Mouse (Mus musculus): ENCODE data around the gene Irs2.

The Irs2 gene

DNA sequence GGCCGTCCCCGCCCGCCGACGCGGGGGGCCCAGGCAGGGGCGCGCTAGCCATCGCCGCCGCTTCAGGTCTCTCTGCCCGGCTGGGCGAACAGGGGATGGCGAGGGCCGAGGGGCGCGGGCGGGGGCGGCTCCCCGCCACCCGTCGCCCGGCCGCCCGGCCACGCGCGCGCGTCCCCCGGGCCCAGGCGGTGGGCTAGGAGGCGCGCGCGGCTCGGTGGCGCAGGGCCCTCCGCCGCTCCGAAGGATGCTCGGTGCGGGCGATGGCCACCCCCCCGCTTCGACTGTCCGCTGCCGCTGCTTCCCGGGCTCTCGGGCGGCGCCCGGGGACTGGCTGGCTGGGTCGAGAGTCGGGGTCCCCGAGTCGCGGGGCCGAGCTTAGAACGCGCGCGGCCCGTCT is at the start of gene Irs2:
Irs2 (minus strand) TSS at position 80 of the 397 bp plus-strand sequence.
- DNase-seq = no peak

DNA sequence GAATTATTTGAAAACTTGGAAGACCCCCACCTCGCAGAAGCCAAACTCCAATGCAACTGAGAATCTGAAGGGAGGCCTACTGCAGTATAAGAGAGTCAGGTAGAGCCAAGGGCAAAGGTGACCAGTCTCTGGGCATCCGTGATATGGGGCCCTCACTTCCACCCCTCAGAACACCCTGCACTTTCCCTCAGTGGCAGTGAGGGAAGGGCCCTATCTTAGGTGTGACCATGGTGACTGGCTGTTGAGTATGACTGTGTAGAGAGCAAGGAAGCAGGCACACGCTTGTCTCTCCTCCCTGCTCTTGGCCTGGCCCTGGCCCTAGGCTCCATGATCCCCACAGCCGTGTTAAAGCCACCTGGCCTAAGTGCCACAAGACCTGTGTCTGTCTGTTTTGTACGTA is 48.4 kb upstream of the Irs2 start:
- DNase-seq = no peak

DNA sequence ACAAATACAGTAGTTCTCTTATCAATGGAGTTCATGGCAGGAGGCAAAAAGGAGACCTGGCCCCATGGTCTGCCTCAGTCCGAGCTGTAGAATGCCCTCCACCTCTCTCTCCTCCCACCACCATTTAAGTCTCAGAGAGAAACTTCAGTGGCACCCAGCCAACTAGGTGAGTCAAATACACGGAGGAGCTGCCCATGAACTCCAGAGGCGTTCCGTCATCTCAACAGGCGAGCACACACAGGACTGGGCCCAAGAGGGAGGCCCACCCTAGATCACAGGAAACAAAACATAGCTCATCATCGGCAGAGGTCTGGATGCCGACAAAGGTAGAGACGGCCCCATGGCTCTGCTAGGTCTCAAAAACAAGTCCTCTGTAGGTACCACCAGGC is 47.9 kb upstream of the Irs2 start:
- no peak for DNase-seq

DNA sequence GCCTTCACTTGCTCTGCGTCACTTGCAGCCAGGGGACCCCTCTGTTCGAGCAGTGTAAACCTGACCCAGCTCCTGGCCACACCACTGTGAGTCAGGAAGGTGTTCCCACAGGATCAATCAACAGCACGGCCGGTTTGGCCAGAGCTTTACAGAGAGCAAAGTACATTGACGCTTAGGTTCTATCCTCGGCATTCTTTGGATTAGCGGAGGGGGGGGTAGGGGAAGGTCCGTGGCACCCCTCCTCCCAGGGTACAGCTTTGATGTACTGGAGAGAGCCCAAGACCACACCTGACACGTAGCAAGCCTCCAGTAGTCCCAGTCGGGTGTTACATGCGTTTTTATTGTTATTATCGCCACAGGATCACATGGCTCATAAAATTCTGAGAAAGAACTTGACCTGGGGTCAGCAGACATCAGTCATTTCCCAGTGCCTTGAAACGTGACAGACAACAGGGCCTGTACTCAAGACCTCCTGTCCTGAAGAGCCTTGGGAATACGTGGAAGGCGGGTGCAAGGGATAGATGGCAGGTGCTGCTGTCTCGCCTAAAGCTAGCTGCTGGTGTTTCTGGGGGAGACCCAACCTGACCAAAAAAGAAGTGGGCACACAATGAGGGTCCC is 47.4 kb upstream of the Irs2 start:
- DNase-seq = no peak

DNA sequence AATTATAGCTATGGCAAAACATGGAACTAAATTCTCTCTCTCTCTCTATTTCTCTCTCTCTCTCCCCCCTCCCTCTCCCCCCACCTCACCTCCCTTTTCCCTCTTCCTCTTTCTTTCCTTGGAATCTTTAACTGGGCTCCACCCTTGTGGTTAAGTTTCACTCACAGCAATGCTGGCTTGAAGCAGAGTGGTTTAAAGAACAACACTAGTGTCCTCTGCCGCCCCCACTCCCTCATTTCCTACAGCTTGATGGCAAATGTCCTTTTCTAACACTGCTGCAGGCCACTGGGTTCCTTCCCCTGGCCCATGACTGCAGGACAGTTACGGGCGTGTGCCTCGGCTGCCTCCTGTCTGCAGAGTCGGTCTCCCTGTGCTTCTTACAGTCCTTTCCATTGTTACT is 41.6 kb upstream of the Irs2 start:
- no peak for DNase-seq

DNA sequence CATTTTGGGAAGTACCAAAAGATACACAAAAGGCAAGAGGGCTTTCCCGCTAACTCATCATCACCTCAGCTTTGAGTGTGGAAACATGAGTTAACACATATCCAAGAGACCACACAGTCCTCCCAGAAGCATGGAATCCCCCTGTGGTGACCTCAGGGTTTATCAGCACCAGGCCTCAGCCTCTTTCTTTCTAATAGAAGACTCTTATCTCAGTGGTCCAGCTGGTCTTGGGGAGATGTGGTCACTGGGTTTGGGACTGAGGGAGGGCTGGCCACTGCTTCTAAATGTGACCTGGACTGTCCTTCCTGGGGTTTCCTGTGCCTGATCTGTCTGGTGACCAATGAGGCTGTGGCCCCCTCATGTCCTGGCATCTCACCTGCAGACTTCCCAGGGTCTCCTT is 39.6 kb upstream of the Irs2 start:
- DNase-seq = no peak

DNA sequence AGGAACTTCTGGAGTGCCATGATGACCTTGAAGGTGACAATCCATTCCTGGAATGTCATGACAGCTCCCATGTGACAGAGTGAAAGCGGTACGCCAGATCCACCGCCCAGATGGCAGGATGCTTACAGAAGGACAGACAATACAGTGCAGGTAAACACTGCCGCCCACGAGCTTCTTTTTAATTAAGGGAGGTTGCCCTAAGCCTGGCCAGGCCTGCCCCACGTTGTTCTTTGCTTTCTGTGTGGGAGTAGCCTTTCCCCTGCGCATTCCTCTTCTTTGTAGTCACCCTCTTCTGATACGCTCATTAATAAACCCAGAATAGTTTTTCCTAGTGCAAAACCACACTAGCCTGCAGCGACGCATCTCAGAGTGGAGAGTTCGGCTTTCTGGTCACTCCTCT is 36.4 kb upstream of the Irs2 start:
- no peak for DNase-seq

DNA sequence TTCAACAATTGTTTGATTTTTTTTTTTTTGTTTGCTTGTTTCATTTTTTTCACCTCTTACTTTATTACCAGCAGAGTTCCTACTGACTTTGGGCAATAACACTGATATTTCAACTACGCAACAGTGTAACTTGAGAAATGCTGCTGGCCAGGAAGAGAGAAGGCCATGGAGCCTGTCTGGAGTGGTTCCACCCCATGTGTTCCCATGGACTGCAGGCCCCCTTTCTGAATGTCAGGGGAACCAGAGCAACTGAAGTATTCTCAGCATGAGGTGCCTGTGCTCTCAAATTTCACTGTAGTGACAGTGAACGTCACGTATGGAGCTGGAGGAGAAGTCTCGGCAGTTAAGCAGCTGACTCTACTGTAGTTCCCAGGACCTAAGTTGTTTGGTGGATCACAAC is 35.3 kb upstream of the Irs2 start:
- no peak for DNase-seq

DNA sequence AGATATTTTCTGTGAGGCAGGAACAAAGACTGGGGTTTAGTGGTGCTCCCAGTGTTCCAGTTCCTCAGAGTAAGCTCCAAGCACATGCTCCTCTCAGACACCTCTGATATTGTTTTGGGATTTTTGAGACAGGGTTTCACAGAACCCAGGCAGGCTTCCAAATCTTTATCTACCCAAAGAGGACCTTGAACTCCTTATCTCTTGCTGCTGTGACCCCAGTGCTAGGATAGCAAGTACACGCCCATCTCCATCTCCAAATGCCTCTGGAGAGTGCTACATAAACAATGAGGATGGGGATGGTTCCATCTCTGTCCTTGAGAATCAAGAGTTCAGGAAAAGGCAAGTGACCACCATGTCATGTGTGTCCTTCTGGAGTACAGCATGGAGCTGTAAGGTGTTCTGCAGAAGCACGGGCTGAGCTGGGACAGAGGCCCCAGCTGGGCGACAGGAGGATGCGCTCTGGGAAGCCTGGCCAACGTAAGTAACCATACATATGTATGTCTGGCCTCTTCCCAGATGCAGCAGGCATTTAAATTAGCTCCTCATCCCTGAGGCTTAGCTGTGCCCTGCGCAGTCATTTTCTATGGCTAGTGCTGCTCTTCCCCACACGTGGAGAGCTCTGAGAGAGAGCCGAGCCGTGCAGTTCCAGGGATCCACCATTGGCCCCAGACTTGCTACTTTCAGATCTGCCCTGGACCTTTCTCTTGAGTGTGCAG is 34.8 kb upstream of the Irs2 start:
- DNase-seq = no peak

DNA sequence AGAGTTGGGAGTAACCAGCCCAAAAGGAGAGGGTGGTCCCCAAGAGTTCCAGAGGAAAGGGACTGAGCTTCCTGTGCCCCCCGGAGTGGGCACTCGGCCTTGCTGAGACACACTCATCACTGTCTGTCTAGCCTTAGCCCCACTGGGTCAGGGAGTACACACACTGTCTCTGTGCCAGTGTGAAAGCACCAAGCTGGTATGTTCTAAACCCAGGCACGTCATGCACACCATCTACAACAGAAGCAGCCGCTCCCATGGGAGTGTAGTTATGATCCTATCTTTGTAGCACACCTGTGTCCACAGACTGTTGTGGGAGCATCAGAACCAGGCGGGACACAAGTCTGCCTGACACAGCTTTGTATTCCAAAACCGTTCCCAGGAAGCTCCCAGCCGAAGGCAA is 31.8 kb upstream of the Irs2 start:
- DNase-seq = no peak

DNA sequence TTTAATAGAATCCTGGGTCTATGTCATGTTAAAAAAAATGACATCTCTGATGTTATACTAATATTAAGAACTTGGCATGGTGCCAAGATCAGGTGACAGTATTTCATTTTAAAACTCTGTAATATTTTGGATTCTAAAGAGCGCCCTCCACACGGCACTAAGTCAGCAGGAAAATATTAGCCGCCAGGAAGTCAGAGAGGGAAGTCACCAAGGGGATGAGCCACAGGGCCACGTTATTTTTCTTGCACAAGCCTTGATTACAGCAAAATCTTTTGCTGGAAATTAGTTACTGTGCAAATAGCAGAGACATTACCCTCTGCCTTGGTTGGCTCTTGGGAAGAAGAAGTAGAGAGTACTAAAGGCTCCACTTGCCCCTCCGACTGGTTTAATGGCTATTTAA is 30.5 kb upstream of the Irs2 start:
- no peak for DNase-seq

DNA sequence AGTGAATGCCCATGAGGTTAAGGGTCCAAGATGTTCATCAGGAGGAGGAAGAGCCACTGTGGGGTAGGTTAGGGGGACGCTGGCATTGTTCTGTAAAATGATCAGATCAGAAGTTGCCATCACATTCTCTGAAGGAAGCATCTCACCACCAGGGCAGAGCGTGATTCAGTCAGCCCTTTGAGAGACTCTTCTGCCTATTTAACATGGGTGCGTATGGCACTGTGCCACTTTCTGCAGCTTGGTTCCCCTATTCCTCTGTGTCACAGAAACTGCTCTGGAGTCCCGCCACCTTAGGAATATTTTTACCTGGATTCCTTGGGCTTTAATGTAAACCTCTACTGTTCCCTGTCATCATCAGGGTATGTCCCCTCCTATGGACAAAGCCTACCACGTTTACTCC is 30.1 kb upstream of the Irs2 start:
- DNase-seq = no peak

DNA sequence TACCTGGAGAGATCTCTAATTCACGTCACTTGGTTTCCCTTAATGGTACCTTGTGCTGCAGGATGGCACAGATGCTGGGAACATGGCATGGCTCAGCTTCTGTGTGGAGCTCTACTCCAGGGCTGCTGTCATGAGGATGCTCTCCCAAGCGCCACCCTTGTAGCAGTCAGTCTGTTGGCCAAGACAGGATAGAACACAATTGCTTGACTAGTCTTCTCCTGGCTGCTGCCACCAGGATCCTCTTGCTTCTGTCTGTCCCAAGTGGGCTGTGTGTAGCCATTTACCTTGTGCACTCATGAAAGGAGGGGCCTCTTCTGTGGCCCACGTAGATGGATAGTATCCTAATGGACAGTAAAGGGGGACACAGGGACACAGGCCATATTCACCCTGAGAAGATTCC is 28.5 kb upstream of the Irs2 start:
- DNase-seq = no peak

DNA sequence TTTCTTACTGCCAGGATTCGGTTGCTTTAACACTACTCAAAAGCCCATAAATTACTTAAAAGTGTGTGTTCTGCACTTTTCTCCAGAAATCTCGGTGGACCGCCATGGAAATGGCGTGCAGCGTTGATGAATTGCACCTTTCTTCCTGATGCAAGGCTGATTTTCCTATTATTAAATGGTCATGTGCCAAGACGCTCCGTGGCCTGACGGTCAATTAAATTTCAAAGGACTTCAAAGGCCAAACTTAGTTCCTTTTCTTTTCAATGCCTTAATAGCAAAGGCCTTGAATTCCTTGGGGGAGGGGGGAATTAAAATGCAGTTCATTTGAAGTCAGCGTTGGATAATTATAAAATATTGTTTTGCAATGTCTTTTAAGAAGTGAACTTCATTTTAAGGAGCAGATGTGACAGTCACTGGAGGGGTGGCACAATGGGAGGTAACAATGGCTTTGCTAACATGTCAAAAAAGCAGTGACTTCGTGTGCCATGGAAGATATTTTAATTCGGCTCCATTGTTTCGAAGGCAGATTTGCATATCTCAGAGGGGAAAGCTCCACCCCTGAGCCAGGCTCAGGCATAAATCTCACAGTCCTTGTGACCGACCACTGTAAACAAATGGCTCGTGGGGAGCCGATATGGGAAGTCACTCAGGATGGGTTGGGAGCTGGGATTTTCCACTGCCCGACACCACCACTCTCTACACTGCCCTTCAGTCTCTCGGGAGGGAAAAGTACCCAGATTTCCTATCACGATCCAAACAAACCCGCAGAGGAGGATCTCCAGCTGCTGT is 27.6 kb upstream of the Irs2 start:
- DNase-seq = no peak

DNA sequence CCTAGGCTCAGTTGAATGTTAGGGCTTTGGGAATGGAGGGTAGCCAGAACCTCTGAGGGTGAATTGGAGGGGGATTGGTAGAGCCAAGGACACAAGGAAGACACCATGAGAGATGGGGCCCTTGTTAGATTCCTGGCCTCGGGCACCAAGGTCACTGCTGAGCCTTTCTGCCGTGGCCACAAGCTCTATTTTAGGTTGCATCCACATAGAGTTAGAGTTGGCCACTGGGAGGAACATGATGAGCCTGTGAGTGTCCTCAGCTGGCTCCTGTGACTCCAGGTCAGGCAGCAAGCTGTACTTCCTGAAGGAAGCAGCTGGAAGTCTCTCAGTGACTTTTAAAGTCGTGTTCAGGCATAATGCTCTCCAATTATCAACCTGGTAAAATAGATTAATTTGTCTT is 16.6 kb upstream of the Irs2 start:
- DNase-seq = no peak

DNA sequence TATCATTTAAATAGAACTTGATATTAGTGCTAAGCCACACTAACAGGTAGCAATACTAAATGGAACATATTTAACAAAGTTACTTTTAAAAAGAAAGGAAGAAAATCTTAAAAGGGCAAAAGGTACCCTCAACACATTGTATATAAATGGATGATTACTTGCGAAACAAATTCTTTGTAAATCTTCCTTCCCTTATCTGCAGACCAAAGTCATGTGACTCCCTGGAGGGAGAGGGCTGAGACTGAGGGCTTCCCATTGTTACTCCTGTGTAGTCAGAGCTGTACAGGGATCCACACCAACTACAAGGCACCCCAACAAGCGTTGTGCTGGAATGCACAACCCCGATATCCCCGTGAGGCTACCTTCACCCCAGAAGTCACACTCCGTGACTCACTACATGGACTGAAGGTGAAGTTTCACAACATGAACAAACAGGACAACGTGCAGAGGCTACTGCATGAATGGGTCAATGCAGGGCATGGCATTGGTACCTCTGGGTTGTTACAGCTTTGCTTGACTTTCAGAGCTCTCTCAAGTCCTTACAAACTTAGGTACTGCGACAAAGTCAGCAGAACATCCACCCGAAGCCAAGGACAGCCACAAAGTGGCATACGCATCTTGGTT is 12.8 kb upstream of the Irs2 start:
- DNase-seq = no peak

DNA sequence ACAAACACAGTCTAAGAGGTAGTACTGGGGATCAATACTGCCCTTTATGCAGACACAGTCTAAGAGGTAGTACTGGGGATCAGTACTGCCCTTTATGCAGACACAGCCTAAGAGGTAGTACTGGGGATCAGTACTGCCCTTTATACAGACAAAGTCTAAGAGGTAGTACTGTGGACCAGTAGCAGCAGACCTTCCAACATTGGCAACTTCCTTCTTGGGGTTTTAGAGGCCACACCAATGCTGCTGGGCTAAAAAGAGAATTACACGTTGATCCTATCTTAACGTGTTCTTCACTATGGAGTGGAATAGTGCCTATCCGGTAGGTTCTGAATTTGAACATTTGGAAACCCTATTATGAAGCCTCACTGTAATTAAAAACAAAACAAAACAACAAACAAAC is 7.4 kb upstream of the Irs2 start:
- no peak for DNase-seq

DNA sequence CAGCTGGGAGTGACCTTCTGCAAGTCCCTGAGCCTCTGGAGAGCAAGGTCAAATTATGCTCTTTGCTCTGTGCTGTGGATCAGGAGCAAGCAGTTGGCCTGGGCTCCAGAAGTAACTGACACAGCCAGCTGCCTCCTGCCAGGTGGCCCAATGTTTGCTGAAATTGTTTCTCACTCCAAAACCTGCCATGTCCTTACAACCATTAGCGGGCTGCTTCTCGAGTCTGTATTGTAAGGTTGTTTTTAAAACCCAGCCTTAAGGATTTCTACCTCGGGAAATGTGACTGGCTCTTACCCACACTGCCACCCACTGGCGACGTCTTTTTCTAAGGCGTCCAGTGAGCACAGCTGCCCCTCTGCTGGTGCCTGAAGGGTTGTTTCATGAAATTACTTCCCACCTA is 5.0 kb upstream of the Irs2 start:
- peak; percentile 73 for DNase-seq

DNA sequence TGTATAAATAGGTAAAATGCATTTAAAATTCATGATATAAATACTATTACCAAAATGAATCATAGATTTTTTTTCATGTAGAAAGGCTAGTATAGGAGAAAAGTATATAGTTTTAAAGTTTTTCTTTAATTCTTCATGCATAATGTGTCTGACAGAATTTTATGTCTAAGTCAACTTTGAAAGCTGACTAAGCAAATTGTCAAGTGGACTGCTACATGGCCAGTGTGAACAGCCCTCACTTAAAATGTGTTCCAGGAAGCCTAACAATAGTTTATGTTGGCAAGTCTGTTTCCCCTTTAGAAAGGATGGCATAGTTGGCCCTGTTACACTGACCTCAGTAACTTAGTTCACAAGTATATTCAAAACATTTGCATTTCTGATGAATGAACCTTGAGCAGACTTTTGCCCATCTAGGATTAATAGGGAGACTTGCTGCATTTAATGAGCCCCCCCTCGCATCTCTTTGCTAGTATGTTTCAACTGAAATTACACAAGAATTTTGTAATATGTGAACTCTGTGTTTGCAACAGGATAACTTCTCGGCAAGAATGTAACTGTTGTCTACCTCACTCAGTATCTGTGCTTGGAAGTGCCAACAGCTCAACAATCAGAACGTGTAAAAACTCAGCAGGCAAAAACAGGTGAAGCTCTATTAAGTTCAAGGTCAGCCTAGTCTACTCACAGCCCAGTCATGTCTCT is 3.7 kb upstream of the Irs2 start:
- no peak for DNase-seq

DNA sequence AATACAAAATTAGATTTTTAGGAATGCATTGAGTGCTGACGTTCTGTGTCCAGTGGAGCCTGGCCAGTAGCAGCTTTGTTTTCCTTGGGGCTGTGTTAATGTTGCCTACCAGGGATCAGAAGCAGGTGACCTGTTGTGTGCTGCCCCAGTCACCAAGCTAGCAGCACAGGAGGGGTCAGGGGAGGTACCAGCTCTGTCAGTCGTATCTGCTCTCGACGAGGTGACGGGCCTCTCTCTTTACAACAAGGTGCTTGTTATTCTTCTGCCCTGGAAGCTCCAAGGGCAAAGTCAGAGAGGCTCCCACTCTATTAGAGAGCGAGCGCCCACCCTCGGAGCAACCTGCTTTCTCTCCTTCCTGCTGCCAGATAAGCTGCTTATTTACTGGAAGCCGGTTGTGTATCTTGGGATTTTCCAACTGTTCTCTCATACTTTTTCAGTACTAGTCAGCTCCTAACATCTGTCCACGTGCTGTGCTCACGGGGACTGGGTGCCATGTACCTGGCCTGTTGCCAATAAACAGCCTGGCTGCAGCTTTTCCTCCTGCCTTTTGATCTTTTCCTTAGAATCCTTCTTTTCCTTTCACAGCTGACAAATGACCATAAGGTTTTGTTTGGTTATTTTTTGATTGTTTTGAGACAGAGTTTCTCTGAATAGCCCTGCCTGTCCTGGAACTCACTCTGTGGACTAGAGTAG is 2.8 kb upstream of the Irs2 start:
- DNase-seq = peak; percentile 16

DNA sequence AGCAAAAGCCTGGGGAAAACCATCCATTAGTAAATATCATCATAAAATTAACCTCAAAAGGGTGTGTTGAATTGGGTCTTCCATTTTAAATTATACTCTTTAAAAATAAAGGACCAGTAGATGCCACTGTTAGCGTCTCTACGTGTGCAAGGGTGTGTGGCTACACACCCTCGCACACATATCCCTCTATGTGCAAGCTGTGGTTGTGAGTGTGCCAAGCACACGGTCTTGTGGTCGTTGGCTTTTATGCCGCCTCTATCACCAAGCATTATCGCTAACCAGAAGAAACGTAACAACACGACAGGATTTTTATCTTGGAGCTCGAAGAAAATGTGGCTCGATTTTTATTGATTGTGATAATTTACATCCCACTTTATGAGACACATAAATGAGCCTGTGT is 2.1 kb upstream of the Irs2 start:
- no peak for DNase-seq

DNA sequence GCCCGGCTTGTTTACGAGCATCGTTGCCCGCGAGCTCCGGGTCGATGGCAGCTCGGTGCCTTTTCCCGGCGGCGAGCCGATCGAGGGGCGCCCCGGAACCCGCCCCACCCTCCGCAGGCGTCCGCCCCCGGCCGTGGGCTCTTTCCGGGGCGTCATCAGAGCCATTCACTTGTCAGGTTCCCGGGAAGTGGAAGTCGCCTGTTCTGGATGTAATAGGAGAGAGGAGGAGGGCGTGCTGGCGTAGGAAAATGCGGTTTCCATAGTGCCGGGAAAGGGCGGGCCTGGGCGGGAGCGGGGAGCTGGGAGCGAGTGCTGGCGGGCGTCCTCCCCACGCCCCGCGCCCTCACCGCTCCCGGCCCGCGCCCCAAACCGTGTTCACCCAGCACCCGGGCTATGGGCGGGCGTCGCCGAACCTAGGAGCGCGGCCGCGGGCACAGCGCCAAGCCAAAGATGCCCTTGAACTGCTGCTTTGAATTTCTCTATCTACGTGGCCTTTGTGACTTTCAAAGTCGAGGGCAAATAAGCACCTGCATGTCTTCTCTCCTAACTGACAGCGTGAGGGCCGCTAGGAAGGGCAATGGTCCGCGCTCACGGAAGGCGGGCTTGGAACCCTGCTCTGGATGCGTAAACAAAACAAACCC is 1.3 kb upstream of the Irs2 start:
- peak; percentile 68 for DNase-seq

Measured in thymus, postnatal 14 days (tissue).